Mouse (Mus musculus): ENCODE results near the gene Msl3l2. TPM values are rescaled to one million over a fixed set of nuclear protein-coding genes. Genes with fewer than 3 reads are reported as not detected.

Gene Msl3l2
- polyA plus RNA-seq (2014; fragmentation: Nextera tagmentation; extraction: Ambion mirVana), result 4.8 and 5.3 TPM in 2 replicates

DNA sequence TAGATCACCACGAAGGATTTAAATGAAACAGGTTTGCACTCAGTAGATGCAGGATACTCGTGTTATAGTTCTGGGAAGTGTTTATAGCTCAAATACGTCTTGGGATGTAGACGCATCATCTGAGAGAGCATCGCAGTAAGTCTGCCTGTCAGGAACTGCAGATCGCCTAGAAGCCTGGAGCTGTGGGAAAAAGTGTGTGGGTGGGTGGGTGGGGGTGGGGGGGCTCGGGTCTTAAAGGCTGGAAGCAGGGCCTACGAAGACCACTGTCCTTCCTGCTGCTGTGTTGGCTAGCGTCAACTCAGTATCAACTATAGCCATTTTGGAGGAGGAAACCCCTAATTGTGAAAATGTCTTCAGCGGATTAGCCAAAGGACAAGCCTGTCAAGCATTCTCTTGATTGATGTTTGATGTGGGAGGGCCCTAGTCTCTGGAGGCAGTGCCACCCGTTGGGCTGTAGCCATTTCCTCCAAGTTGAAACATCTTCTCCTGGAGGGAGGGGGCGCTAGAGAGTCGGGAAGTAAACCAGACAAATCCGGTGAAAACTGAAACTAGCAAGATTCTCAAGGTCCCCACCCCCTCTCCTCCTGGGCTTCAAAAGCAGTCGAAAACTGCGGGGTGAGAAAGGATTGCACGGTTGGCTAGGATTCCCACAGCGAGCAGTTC lies at the start of gene Msl3l2:
TSS of gene Msl3l2 (plus strand) at position 585 of the 663 bp plus-strand sequence.
- Histone ChIP-seq H3K9ac (peak within 1 kb of the TSS; percentile 44), H3K9me3 (ENCODE audit: low read depth, low read length) (no peaks in the 10 kb centered on the region), H3K27me3 (ENCODE audit: insufficient read depth, low read length) (no peaks in the 10 kb centered on the region), H3K4me1 (ENCODE audit: insufficient read depth) (peaks cover 3% of the 10 kb centered on the region; the same call in 1 of the 2 replicates), H3K4me3 (ENCODE audit: low read depth, low read length) (peak within 1 kb of the TSS; percentile 29), H3K4me2 (peak within 1 kb of the TSS; percentile 52), H3K27ac (ENCODE audit: low read depth) (no peak within 1 kb of the TSS), H3K36me3 (ENCODE audit: insufficient read depth) (no peaks in the 10 kb centered on the region)
- peak; percentile 74 for TF ChIP-seq CTCF (IDR thresholded peaks at IDR 0.05; ENCODE audit: low read depth)
- ATAC-seq (ENCODE audit: insufficient read depth), result peak; percentile 93
- 19% methylated on average over 18 of the region's 18 CpGs for WGBS
- DNase-seq, result peak; percentile 90

- TF ChIP-seq CTCF (IDR thresholded peaks at IDR 0.05; ENCODE audit: low read depth), result no peak
- Histone ChIP-seq H3K4me1 (ENCODE audit: insufficient read depth) (no peaks in the 10 kb centered on the region), H3K36me3 (ENCODE audit: insufficient read depth) (no peaks in the 10 kb centered on the region), H3K9ac (no peak overlapping the region), H3K4me3 (ENCODE audit: low read depth, low read length) (no peak overlapping the region), H3K27ac (ENCODE audit: low read depth) (no peak overlapping the region), H3K4me2 (no peak overlapping the region), H3K27me3 (ENCODE audit: insufficient read depth, low read length) (no peaks in the 10 kb centered on the region), H3K9me3 (ENCODE audit: low read depth, low read length) (no peaks in the 10 kb centered on the region)
- no peak for DNase-seq
- 72% methylated on average over 3 of the region's 3 CpGs for WGBS
- no peak for ATAC-seq (ENCODE audit: insufficient read depth)
Measured at GRCm38 (mm10) chr10:56058979-56059422, 47.7 kb upstream of the Msl3l2 start.

- DNase-seq (no peak), ATAC-seq (ENCODE audit: insufficient read depth) (no peak)
- Histone ChIP-seq H3K27ac (ENCODE audit: low read depth) (no peak overlapping the region), H3K4me3 (ENCODE audit: low read depth, low read length) (no peak overlapping the region), H3K4me2 (no peak overlapping the region), H3K9ac (no peak overlapping the region), H3K27me3 (ENCODE audit: insufficient read depth, low read length) (no peaks in the 10 kb centered on the region), H3K9me3 (ENCODE audit: low read depth, low read length) (no peaks in the 10 kb centered on the region), H3K36me3 (ENCODE audit: insufficient read depth) (no peaks in the 10 kb centered on the region), H3K4me1 (ENCODE audit: insufficient read depth) (no peaks in the 10 kb centered on the region)
- 89% methylated on average over 2 of the region's 2 CpGs for WGBS
- TF ChIP-seq CTCF (IDR thresholded peaks at IDR 0.05; ENCODE audit: low read depth), result no peak
Measured at GRCm38 (mm10) chr10:56061238-56061830, 45.4 kb upstream of the Msl3l2 start.

DNA sequence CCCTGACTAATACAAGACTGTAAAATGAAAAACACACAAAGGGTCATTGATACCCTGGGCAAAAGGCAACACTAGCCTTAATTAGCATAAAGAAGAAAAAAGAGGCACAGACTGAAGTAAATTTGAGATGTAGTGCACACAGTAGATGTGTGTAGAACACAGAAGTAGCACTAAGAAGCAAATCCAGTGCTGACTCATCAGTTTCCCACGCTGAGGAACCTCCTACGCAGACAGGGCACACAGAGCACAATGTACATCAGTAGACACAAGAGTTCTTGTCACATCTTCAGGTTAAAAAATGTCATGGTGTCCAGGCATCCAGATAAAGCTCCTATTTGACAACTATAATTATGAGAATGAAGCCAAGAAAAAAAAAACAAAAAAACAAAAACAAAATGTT lies 44.0 kb upstream of the Msl3l2 start:
- no peaks in the 10 kb centered on the region for H3K9me3 ChIP-seq (ENCODE audit: low read depth, low read length)
- no peaks in the 10 kb centered on the region for H3K36me3 ChIP-seq (ENCODE audit: insufficient read depth)
- H3K4me2 ChIP-seq, result no peak overlapping the region
- ATAC-seq (ENCODE audit: insufficient read depth), result no peak
- TF ChIP-seq CTCF (IDR thresholded peaks at IDR 0.05; ENCODE audit: low read depth), result no peak
- no peaks in the 10 kb centered on the region for H3K27me3 ChIP-seq (ENCODE audit: insufficient read depth, low read length)
- H3K4me1 ChIP-seq (ENCODE audit: insufficient read depth), result no peaks in the 10 kb centered on the region
- DNase-seq, result no peak
- no peak overlapping the region for H3K9ac ChIP-seq
- WGBS, result 90% methylated on average over 2 of the region's 2 CpGs
- H3K27ac ChIP-seq (ENCODE audit: low read depth), result no peak overlapping the region
- H3K4me3 ChIP-seq (ENCODE audit: low read depth, low read length), result no peak overlapping the region

- Histone ChIP-seq H3K36me3 (ENCODE audit: insufficient read depth) (no peaks in the 10 kb centered on the region), H3K9ac (no peak overlapping the region), H3K4me2 (no peak overlapping the region), H3K4me3 (ENCODE audit: low read depth, low read length) (no peak overlapping the region), H3K9me3 (ENCODE audit: low read depth, low read length) (no peaks in the 10 kb centered on the region), H3K27ac (ENCODE audit: low read depth) (no peak overlapping the region), H3K27me3 (ENCODE audit: insufficient read depth, low read length) (no peaks in the 10 kb centered on the region), H3K4me1 (ENCODE audit: insufficient read depth) (no peaks in the 10 kb centered on the region)
- TF ChIP-seq CTCF (IDR thresholded peaks at IDR 0.05; ENCODE audit: low read depth), result no peak
- WGBS, result 79% methylated on average over 4 of the region's 4 CpGs
- DNase-seq, result no peak
- no peak for ATAC-seq (ENCODE audit: insufficient read depth)
Measured at GRCm38 (mm10) chr10:56089714-56090113, 17.0 kb upstream of the Msl3l2 start.

DNA sequence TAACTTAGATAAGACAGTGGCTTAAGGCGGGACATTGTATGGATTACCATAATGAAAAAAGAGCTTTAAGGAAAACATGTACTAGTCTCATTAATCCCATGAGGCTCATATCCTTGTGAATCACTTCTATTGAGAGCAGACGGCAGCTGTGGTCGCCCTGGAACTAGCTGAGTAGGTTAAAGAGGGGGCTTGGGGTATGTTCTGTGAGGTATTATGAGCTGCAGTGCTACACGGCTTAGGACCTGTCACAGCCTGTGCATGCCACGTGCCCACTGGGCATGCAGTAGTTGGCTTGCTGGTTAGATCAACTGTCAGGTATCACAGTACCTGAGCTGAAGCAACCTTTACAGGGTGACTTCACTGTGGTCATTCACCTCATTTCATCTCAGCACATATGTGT lies 12.1 kb upstream of the Msl3l2 start:
- H3K27me3 ChIP-seq (ENCODE audit: insufficient read depth, low read length), result no peaks in the 10 kb centered on the region
- 81% methylated on average over 5 of the region's 5 CpGs for WGBS
- no peak for TF ChIP-seq CTCF (IDR thresholded peaks at IDR 0.05; ENCODE audit: low read depth)
- H3K4me3 ChIP-seq (ENCODE audit: low read depth, low read length), result no peak overlapping the region
- no peaks in the 10 kb centered on the region for H3K9me3 ChIP-seq (ENCODE audit: low read depth, low read length)
- H3K4me1 ChIP-seq (ENCODE audit: insufficient read depth), result no peaks in the 10 kb centered on the region
- H3K4me2 ChIP-seq, result no peak overlapping the region
- H3K27ac ChIP-seq (ENCODE audit: low read depth), result no peak overlapping the region
- ATAC-seq (ENCODE audit: insufficient read depth), result no peak
- H3K36me3 ChIP-seq (ENCODE audit: insufficient read depth), result no peaks in the 10 kb centered on the region
- DNase-seq, result no peak
- no peak overlapping the region for H3K9ac ChIP-seq

GRCm38 (mm10) chr10:56096757-56097156 lies 10.0 kb upstream of the Msl3l2 start:
- Histone ChIP-seq H3K9me3 (ENCODE audit: low read depth, low read length) (no peaks in the 10 kb centered on the region), H3K9ac (no peak overlapping the region), H3K27me3 (ENCODE audit: insufficient read depth, low read length) (no peaks in the 10 kb centered on the region), H3K4me1 (ENCODE audit: insufficient read depth) (no peaks in the 10 kb centered on the region), H3K36me3 (ENCODE audit: insufficient read depth) (no peaks in the 10 kb centered on the region), H3K4me2 (no peak overlapping the region), H3K4me3 (ENCODE audit: low read depth, low read length) (no peak overlapping the region), H3K27ac (ENCODE audit: low read depth) (no peak overlapping the region)
- no peak for DNase-seq
- TF ChIP-seq CTCF (IDR thresholded peaks at IDR 0.05; ENCODE audit: low read depth), result no peak
- ATAC-seq (ENCODE audit: insufficient read depth), result no peak
